Comparison of ENCODE assay signal across 10 mouse cellular contexts in genomic region chr5:135363540-135363939, GRCm38 (mm10). TPM values are rescaled to one million over a fixed set of nuclear protein-coding genes. Genes with fewer than 3 reads are reported as not detected.
DNase-seq lines count a peak whose midpoint lies in the region; ATAC-seq and TF ChIP-seq lines count a peak whose summit lies in the region.
"Had no signal": no experiment of that assay in that cellular context is flagged by ENCODE, and none has a peak within 500 bp of the region (broad histone marks: within the 10 kb centered on the region; RNA-seq: fewer than 3 reads in every experiment).

No protein-coding gene starts in this region.

- H3K4me1 ChIP-seq in forebrain, embryonic 11.5 days (replicated peaks; ENCODE audit: control insufficient read depth, insufficient read depth, low read length), result no peaks in the 10 kb centered on the region
- H3K4me1 ChIP-seq in forebrain, embryonic 16.5 days (replicated peaks; ENCODE audit: control insufficient read depth, insufficient read depth, low read length), result no peaks in the 10 kb centered on the region
- H3K4me1 ChIP-seq in spleen, adult 2 months (ENCODE audit: control insufficient read depth, insufficient read depth, insufficient read length), result no peaks in the 10 kb centered on the region; the same call in 1 of the 2 replicates

- TF ChIP-seq CTCF in spleen, adult 2 months (IDR thresholded peaks at IDR 0.05; ENCODE audit: extremely low read depth, insufficient read depth, insufficient read length, insufficient replicate concordance), result peak; percentile 30; the same call in 1 of the 2 replicates

- intact Hi-C loops in gastrocnemius, postnatal 36 days (cut with DNase I), result loop anchor here (10.0 kb wide), 1 partner anchor 129 kb away; no protein-coding TSS in a partner anchor

- no peak overlapping the region for H3K9ac ChIP-seq in forebrain, embryonic 11.5 days (ENCODE audit: low read length)
- no peak overlapping the region for H3K9ac ChIP-seq in forebrain, embryonic 16.5 days (replicated peaks; ENCODE audit: low read depth, low read length)

- H3K36me3 ChIP-seq in forebrain, embryonic 11.5 days (ENCODE audit: control insufficient read depth, insufficient read depth, low read length), result no peaks in the 10 kb centered on the region
- no peaks in the 10 kb centered on the region for H3K36me3 ChIP-seq in forebrain, embryonic 16.5 days (ENCODE audit: control insufficient read depth, insufficient read depth)
- no peaks in the 10 kb centered on the region for H3K36me3 ChIP-seq in spleen, adult 2 months (ENCODE audit: control insufficient read depth, insufficient read depth, low read length)

- no peak overlapping the region for H3K4me3 ChIP-seq in forebrain, embryonic 11.5 days (ENCODE audit: low read depth, low read length)
- no peak overlapping the region for H3K4me3 ChIP-seq in forebrain, embryonic 16.5 days (replicated peaks; ENCODE audit: low read length)
- no peak overlapping the region for H3K4me3 ChIP-seq in spleen, adult 2 months (ENCODE audit: extremely low read depth, insufficient read depth, insufficient read length)

- H3K4me2 ChIP-seq in forebrain, embryonic 11.5 days (ENCODE audit: low read depth, low read length, severe bottlenecking), result no peak overlapping the region
- H3K4me2 ChIP-seq in forebrain, embryonic 16.5 days (ENCODE audit: low read length), result no peak overlapping the region

- 0 out of 2 replicates have a peak, but pooled peaks have one; percentile 39 for ATAC-seq in forebrain, embryonic 11.5 days (replicated peaks; ENCODE audit: low FRiP score)
- ATAC-seq in forebrain, embryonic 16.5 days, result no peak
- 0 out of 2 replicates have a peak, but pooled peaks have one; percentile 31 for ATAC-seq in monocyte, adult 5-6 weeks (replicated peaks; ENCODE audit: insufficient number of reproducible peaks, low FRiP score, low TSS enrichment, poor library complexity, severe bottlenecking)
- ATAC-seq: Patski had no signal

- H3K27ac ChIP-seq in forebrain, embryonic 11.5 days (ENCODE audit: low read depth, low read length), result no peak overlapping the region
- no peak overlapping the region for H3K27ac ChIP-seq in forebrain, embryonic 16.5 days (ENCODE audit: low read length)
- no peak overlapping the region for H3K27ac ChIP-seq in spleen, adult 2 months (ENCODE audit: insufficient read depth, low read length)

- no peaks in the 10 kb centered on the region for H3K27me3 ChIP-seq in forebrain, embryonic 11.5 days (ENCODE audit: control insufficient read depth, insufficient read depth, low read length)
- H3K27me3 ChIP-seq in forebrain, embryonic 16.5 days (replicated peaks; ENCODE audit: control insufficient read depth, insufficient read depth, low read length), result no peaks in the 10 kb centered on the region
- H3K27me3 ChIP-seq in spleen, adult 2 months (ENCODE audit: control insufficient read depth, insufficient read depth, low read length), result no peaks in the 10 kb centered on the region

- DNase-seq in forebrain, embryonic 11.5 days (ENCODE audit: low spot score), result peak; percentile 78
- DNase-seq in spleen, adult 2 months (ENCODE audit: low read depth in 1 of 2, low spot score in 2 of 2), result no peak
- DNase-seq in spleen, adult 18-20 months, result no peak
- peak; percentile 22 for DNase-seq in hindlimb bud, embryonic 11.5 days (ENCODE audit: extremely low spot score, low read depth, low spot score)
- DNase-seq in spleen, postnatal 14 days (ENCODE audit: low spot score in 2 of 2), result no peak
- DNase-seq in gastrocnemius, postnatal 36 days, result no peak

- TF ChIP-seq POLR2A in spleen, adult 2 months (IDR thresholded peaks at IDR 0.05; ENCODE audit: low read depth, low read length), result no peak

- 32% methylated on average over 12 of the region's 12 CpGs for WGBS in forebrain, embryonic 11.5 days
- WGBS in forebrain, embryonic 16.5 days, result 26% methylated on average over 12 of the region's 12 CpGs
- WGBS in spleen, adult 2 months, result 37% methylated on average over 12 of the region's 12 CpGs

- H3K9me3 ChIP-seq in forebrain, embryonic 11.5 days (ENCODE audit: control insufficient read depth, low read length), result no peaks in the 10 kb centered on the region
- no peaks in the 10 kb centered on the region for H3K9me3 ChIP-seq in forebrain, embryonic 16.5 days (ENCODE audit: control insufficient read depth, low read length)

RNA-seq across cellular contexts. Expression of gene Nsun5, which starts 6.2 kb away (rescaled TPM):
- polyA plus RNA-seq in forebrain, embryonic 11.5 days (2014; fragmentation: Nextera tagmentation; extraction: Ambion mirVana), result 33.0 and 36.2 TPM in 2 replicates
- polyA plus RNA-seq in forebrain, embryonic 16.5 days (2015; fragmentation: Nextera tagmentation; extraction: Ambion mirVana), result 38.0 and 41.8 TPM in 2 replicates
- polyA plus RNA-seq in spleen, adult 2 months (2012; rRNA removed), result 31.1 and 33.7 TPM in 2 replicates
- 6.6 to 14.9 TPM (median 14.8 TPM) in 3 replicates for total RNA-seq in monocyte, adult 5-6 weeks (2017)
- 1 to 10 TPM; 7.5 to 9.2 TPM for total RNA-seq in gastrocnemius, postnatal 36 days (2021)

RNA-seq across cellular contexts. Expression of gene Trim50, which starts 10.4 kb away (rescaled TPM):
- polyA plus RNA-seq in forebrain, embryonic 11.5 days (2014; fragmentation: Nextera tagmentation; extraction: Ambion mirVana), result not detected in 2 replicates
- polyA plus RNA-seq in forebrain, embryonic 16.5 days (2015; fragmentation: Nextera tagmentation; extraction: Ambion mirVana), result not detected in 2 replicates
- 0.31 and 0.55 TPM in 2 replicates for polyA plus RNA-seq in spleen, adult 2 months (2012; rRNA removed)
- total RNA-seq in monocyte, adult 5-6 weeks (2017), result not detected in 3 replicates
- not detected for total RNA-seq in gastrocnemius, postnatal 36 days (2021)
- polyA plus RNA-seq: Patski; stomach, embryonic 14.5 days had no signal

RNA-seq across cellular contexts. Expression of gene Fkbp6, which starts 13.7 kb away (rescaled TPM):
- 0.15 TPM in 1 of 2 replicates, not detected in the other for polyA plus RNA-seq in forebrain, embryonic 11.5 days (2014; fragmentation: Nextera tagmentation; extraction: Ambion mirVana)
- not detected in 2 replicates for polyA plus RNA-seq in forebrain, embryonic 16.5 days (2015; fragmentation: Nextera tagmentation; extraction: Ambion mirVana)
- not detected in 2 replicates for polyA plus RNA-seq in spleen, adult 2 months (2012; rRNA removed)
- not detected in 3 replicates for total RNA-seq in monocyte, adult 5-6 weeks (2017)
- total RNA-seq in gastrocnemius, postnatal 36 days (2021), result not detected
- polyA plus RNA-seq: Patski; stomach, embryonic 14.5 days had no signal

RNA-seq across cellular contexts. Expression of gene Pom121, which starts 30.8 kb away (rescaled TPM):
- polyA plus RNA-seq in forebrain, embryonic 11.5 days (2014; fragmentation: Nextera tagmentation; extraction: Ambion mirVana), result 27.2 and 30.2 TPM in 2 replicates
- polyA plus RNA-seq in forebrain, embryonic 16.5 days (2015; fragmentation: Nextera tagmentation; extraction: Ambion mirVana), result 11.4 and 11.7 TPM in 2 replicates
- polyA plus RNA-seq in spleen, adult 2 months (2012; rRNA removed), result 26.5 and 29.6 TPM in 2 replicates
- 4.1 to 8.7 TPM (median 4.4 TPM) in 3 replicates for total RNA-seq in monocyte, adult 5-6 weeks (2017)
- total RNA-seq in gastrocnemius, postnatal 36 days (2021), result 1 to 10 TPM; 7.5 to 9.3 TPM

Comparison
In these comparisons a context has a peak if more than half of its experiments do, and no peak if none do; other contexts are left out.
1. DNase-seq: peak in forebrain, embryonic 11.5 days (single experiment) and hindlimb bud, embryonic 11.5 days (single experiment); none in spleen, adult 2 months (0 of 2), spleen, adult 18-20 months (0 of 2), spleen, postnatal 14 days (0 of 2) and gastrocnemius, postnatal 36 days (0 of 2).